Mouse (Mus musculus) heart, embryonic 14.5 days (tissue): ENCODE measurements around the gene Palld. TPM values are rescaled to one million over a fixed set of nuclear protein-coding genes. Genes with fewer than 3 reads are reported as not detected.

Source experiments
- ATAC-seq: fragments of 200-750 bp; cut with Nextera tagmentation; 2 replicates; pipeline ENCODE4 v1.8.0; 2017; ENCODE audit warnings: low read depth, moderate TSS enrichment; ENCODE audit not compliant: insufficient number of reproducible peaks, insufficient read depth, low FRiP score
- H3K27ac ChIP-seq, 2 experiments: fragments of 200-500 bp in 1 of 2; fragments of 300-500 bp in 1 of 2; sonication (generic) in 1 of 2; replicated peaks in 1 of 2; 2 replicates each; pipeline ENCODE4 v1.5.1; 2012 to 2014; ENCODE audit warnings: low read depth in 2 of 2, low read length in 2 of 2, control low read depth in 1 of 2, mild to moderate bottlenecking in 1 of 2, mixed read lengths in 1 of 2; ENCODE audit not compliant: control insufficient read depth in 1 of 2, insufficient read depth in 1 of 2
- H3K27me3 ChIP-seq: fragments of 300-500 bp; sonication (generic); 2 replicates; pipeline ENCODE4 v1.6.1; 2014; ENCODE audit warnings: mild to moderate bottlenecking, low read length, control low read depth; ENCODE audit not compliant: control insufficient read depth, insufficient read depth
- H3K36me3 ChIP-seq: fragments of 300-500 bp; sonication (generic); 2 replicates; pipeline ENCODE4 v1.6.1; 2014; ENCODE audit warnings: mild to moderate bottlenecking, control low read depth, low read length, mixed read lengths; ENCODE audit not compliant: control insufficient read depth, insufficient read depth
- H3K4me1 ChIP-seq, 2 experiments: fragments of 200-500 bp in 1 of 2; fragments of 300-500 bp in 1 of 2; sonication (generic) in 1 of 2; 2 replicates each; pipeline ENCODE4 v1.6.1; 2012 to 2014; ENCODE audit warnings: low read length in 2 of 2, control low read depth in 1 of 2, mixed read lengths in 1 of 2; ENCODE audit not compliant: control insufficient read depth in 2 of 2, insufficient read depth in 2 of 2
- H3K4me2 ChIP-seq: fragments of 300-500 bp; sonication (generic); 2 replicates; pipeline ENCODE4 v1.6.1; 2014; ENCODE audit warnings: mild to moderate bottlenecking, low read length
- H3K4me3 ChIP-seq, 2 experiments: fragments of 200-500 bp in 1 of 2; fragments of 300-500 bp in 1 of 2; sonication (generic) in 1 of 2; 2 replicates each; pipeline ENCODE4 v1.5.1; 2012 to 2014; ENCODE audit warnings: low read length in 2 of 2, mild to moderate bottlenecking in 2 of 2, control low read depth in 1 of 2, low read depth in 1 of 2, moderate library complexity in 1 of 2; ENCODE audit not compliant: control insufficient read depth in 1 of 2, insufficient read depth in 1 of 2
- H3K9ac ChIP-seq: fragments of 300-500 bp; sonication (generic); 2 replicates; pipeline ENCODE4 v1.6.1; 2014; ENCODE audit warnings: mild to moderate bottlenecking, low read length
- H3K9me3 ChIP-seq: fragments of 300-500 bp; sonication (generic); 2 replicates; pipeline ENCODE4 v1.6.1; 2016; ENCODE audit warnings: low read length, control low read depth; ENCODE audit not compliant: control insufficient read depth
- WGBS: fragments of 180-500 bp; shearing (Covaris S2); extraction: QIAGEN DNeasy Blood & Tissue Kit; methylation state at CpG from one replicate; pipeline ENCODE4 v1.1.7; 2014; 5-methylcytosine and 5-hydroxymethylcytosine counted together
- polyA plus RNA-seq: library from polyadenylated mRNA; unstranded; fragments of >200 nt; fragmentation: Nextera tagmentation; extraction: Ambion mirVana; gene quantifications from 2 replicates; pipeline ENCODE4 v1.2.1, GENCODE M21; 2014

The Palld gene
- polyA plus RNA-seq, 1 experiment from 2014 or later: 187 TPM

DNA sequence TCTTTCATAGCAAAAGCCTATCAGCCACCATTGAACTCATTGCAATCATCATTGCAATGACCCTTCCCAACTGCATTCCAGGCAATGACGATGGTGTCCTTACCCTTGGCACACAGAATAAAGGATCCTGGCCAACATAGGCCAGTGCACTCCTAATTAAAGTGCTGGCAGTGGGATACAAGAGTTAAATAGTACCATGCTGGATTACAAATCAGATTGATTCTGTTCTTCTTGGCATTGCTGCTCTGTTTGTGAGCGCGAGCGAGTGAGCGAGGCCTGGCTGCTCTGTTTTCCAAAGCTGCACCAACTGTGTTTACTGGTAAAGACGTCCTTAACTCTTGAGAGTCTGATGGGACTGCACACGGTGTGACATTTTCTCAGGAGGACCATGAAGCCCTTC lies 37.1 kb downstream of the Palld start:
- H3K9ac ChIP-seq: no peak overlapping the region
- no peak overlapping the region for H3K4me3 ChIP-seq
- H3K9me3 ChIP-seq: no peaks in the 10 kb centered on the region
- H3K27me3 ChIP-seq: no peaks in the 10 kb centered on the region
- H3K4me2 ChIP-seq: no peak overlapping the region
- no peak for ATAC-seq
- H3K36me3 ChIP-seq: peaks cover 46% of the 10 kb centered on the region
- 85% methylated on average over 7 of the region's 7 CpGs for WGBS
- 0 out of 4 replicates have a peak, but pooled peaks cover 0 to 2% of the 10 kb centered on the region in 2 experiments for H3K4me1 ChIP-seq
- H3K27ac ChIP-seq: no peak overlapping the region

- peaks cover 8% of the 10 kb centered on the region for H3K36me3 ChIP-seq
- ATAC-seq: no peak
- H3K4me3 ChIP-seq: no peak overlapping the region
- peaks cover 3% of the 10 kb centered on the region; the same call in 1 of the 2 replicates for H3K9me3 ChIP-seq
- peak overlapping the region in 1 of 2 experiments; percentile 66; a peak in 2 of 4 replicates for H3K27ac ChIP-seq
- 14% methylated on average over 4 of the region's 4 CpGs for WGBS
- no peak overlapping the region for H3K9ac ChIP-seq
- H3K4me1 ChIP-seq: peaks cover 20 to 44% of the 10 kb centered on the region in 2 experiments
- H3K27me3 ChIP-seq: no peaks in the 10 kb centered on the region
- peak overlapping the region; percentile 34 for H3K4me2 ChIP-seq
Observed at GRCm38 (mm10) chr8:61851270-61851669, 51.2 kb downstream of the Palld start.

DNA sequence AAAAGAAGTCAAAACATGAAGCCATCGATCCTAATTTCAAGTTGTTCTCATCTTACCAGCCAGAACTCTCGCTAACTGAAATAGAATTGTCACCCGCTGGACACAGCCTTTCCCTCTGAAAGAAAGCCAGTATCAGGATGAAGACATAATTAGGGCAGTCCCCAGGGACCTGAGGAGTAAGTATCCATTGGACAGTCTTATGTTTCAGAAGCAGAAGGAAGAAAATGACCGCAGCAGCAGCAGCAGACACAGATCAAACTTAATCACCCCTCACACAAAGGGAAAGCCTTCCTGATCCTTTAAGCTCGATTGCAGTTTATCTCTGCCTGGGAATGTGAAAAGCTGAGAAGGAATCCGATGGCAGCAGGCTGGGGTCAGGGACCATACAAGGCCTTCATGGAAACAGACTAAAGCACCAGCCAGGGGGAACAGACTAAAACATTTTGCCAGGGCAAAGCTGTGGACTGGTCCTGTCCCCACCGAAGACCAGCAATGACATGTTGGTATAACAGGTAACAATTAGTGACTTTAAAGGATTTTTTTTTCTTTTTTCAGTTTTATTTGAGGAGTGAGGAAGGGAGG lies 53.8 kb downstream of the Palld start:
- Histone ChIP-seq H3K9me3 (peaks cover 3% of the 10 kb centered on the region; the same call in 1 of the 2 replicates), H3K4me2 (no peak overlapping the region), H3K27me3 (no peaks in the 10 kb centered on the region), H3K27ac (peak overlapping the region; percentile 34 to 46), H3K4me1 (peaks cover 20 to 55% of the 10 kb centered on the region in 2 experiments), H3K4me3 (no peak overlapping the region), H3K36me3 (peaks cover 6% of the 10 kb centered on the region), H3K9ac (no peak overlapping the region)
- ATAC-seq: no peak
- 41% methylated on average over 7 of the region's 7 CpGs for WGBS

DNA sequence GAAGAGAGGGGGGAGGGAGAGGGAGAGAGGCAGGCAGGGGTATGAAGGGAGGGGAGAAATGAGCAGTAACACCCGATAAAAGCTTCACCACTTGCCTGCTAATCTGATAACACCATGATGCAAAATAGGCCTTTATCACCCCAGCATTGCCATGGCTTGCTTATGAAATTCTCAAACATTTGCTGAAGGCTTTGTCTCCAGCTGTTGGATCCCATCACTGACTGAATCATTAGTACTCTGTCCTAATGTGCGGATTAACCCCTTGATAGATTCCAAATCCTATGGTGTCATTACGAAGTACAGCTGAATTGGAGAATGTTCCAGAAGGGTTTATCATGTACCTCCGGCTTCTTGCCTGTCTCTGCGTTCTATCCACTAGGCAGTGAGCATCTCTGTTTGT lies 55.0 kb downstream of the Palld start:
- H3K27ac ChIP-seq: no peak overlapping the region

GRCm38 (mm10) chr8:61844992-61845391 lies 57.5 kb downstream of the Palld start:
- no peaks in the 10 kb centered on the region for H3K27me3 ChIP-seq
- no peak overlapping the region for H3K4me2 ChIP-seq
- peaks cover 6% of the 10 kb centered on the region for H3K36me3 ChIP-seq
- H3K9ac ChIP-seq: no peak overlapping the region
- H3K4me1 ChIP-seq: peaks cover 12 to 36% of the 10 kb centered on the region in 2 experiments
- no peak overlapping the region for H3K4me3 ChIP-seq
- 84% methylated on average over 2 of the region's 2 CpGs for WGBS
- ATAC-seq: no peak
- peaks cover 3% of the 10 kb centered on the region; the same call in 1 of the 2 replicates for H3K9me3 ChIP-seq
- H3K27ac ChIP-seq: no peak overlapping the region

More for the DNA sequence above, 55.0 kb downstream of the Palld start:
- H3K9me3 ChIP-seq: peaks cover 3% of the 10 kb centered on the region; the same call in 1 of the 2 replicates
- H3K4me1 ChIP-seq: peaks cover 14 to 50% of the 10 kb centered on the region in 2 experiments
- H3K4me2 ChIP-seq: no peak overlapping the region
- H3K4me3 ChIP-seq: no peak overlapping the region
- WGBS: 58% methylated on average over 5 of the region's 5 CpGs
- H3K9ac ChIP-seq: no peak overlapping the region
- H3K27me3 ChIP-seq: no peaks in the 10 kb centered on the region
- ATAC-seq: no peak
- peaks cover 6% of the 10 kb centered on the region for H3K36me3 ChIP-seq

DNA sequence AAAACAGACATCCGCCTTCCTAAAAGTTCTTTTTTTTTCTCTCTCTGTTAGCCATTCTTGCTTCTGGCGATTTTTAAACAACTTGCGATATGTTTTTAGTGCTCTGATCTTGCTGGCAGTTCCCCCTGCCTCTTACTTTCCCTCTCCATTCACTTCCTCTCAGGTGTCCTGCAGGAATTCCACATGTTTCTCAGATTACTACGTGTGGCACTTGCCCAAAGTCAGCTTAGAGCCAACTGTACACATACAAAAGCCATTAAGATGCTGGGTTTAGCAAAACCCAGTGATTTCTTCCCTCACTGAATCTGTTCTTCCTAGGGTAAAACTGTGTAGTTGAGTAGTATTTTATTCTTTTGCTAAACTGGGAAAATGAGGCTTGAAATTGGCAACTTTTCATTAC lies 57.9 kb downstream of the Palld start:
- no peak for ATAC-seq
- Histone ChIP-seq H3K4me1 (peaks cover 12 to 33% of the 10 kb centered on the region in 2 experiments), H3K9ac (no peak overlapping the region), H3K4me2 (no peak overlapping the region), H3K27ac (no peak overlapping the region), H3K4me3 (no peak overlapping the region), H3K36me3 (peaks cover 6% of the 10 kb centered on the region), H3K27me3 (no peaks in the 10 kb centered on the region), H3K9me3 (peaks cover 3% of the 10 kb centered on the region; the same call in 1 of the 2 replicates)
- WGBS: 71% methylated on average over 4 of the region's 4 CpGs

DNA sequence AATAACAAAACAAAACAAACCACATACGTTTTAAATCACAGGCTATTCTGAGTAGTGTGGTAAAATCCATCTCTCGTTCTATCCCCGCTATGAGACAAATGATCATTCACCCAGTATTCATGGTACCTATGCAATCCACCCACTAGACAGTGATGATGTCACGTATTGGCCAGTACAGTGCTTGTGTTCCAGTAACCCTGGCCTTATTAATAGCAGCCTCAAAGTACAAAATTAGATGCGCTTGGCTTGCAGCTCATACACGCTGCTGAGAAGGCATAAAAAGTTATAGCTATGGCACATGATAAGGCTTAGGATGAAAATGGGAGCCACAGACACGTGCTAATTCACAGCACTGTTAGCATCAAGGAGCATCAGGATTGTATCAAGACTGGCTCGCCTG lies 58.7 kb downstream of the Palld start:
- peaks cover 3% of the 10 kb centered on the region; the same call in 1 of the 2 replicates for H3K9me3 ChIP-seq
- no peak overlapping the region for H3K4me3 ChIP-seq
- H3K27ac ChIP-seq: no peak overlapping the region
- 54% methylated on average over 8 of the region's 8 CpGs for WGBS
- no peak overlapping the region for H3K9ac ChIP-seq
- H3K4me1 ChIP-seq: peaks cover 7 to 25% of the 10 kb centered on the region in 2 experiments
- H3K27me3 ChIP-seq: no peaks in the 10 kb centered on the region
- no peak for ATAC-seq
- H3K4me2 ChIP-seq: no peak overlapping the region
- H3K36me3 ChIP-seq: peaks cover 6% of the 10 kb centered on the region

DNA sequence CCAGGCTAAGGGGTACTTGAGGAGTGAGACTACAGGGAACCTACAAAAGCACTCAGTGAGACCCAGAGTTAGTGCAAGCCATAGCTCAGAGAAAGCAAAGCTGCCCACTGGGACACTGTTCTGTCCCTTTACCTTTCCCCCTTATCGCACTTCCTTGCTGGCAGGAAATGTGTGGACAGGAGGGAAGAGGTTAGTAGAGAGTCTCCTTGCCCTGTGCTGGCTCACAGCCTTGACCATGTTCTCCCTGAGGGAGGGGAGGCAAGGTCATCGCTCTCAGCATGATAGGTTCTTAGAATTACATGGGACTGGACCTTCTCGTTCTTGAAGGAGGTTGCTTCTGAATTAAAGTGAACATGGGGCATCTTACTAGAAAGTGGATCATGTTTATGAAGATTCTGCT lies 69.3 kb downstream of the Palld start:
- no peak for ATAC-seq
- Histone ChIP-seq H3K27ac (0 out of 4 replicates have a peak overlapping the region, but pooled peaks of 1 of the 2 experiments have one; percentile 58), H3K27me3 (no peaks in the 10 kb centered on the region), H3K9me3 (no peaks in the 10 kb centered on the region), H3K4me2 (no peak overlapping the region), H3K4me1 (peaks cover 7 to 45% of the 10 kb centered on the region in 2 experiments), H3K9ac (no peak overlapping the region), H3K4me3 (no peak overlapping the region), H3K36me3 (peaks cover 10% of the 10 kb centered on the region)
- 49% methylated on average over 3 of the region's 3 CpGs for WGBS
